Mouse (Mus musculus): Measurements from ENCODE around the gene Armh3. TPM values are rescaled to one million over a fixed set of nuclear protein-coding genes. Genes with fewer than 3 reads are reported as not detected.
A peak's percentile ranks its signal among the peaks of the same experiment; 100 is the strongest.

Armh3 gene
- polyA plus RNA-seq, 1 experiment, result 5.7 TPM

GRCm38 (mm10) chr19:46014572-46015178 lies 16.4 kb upstream of the Armh3 start:
- Histone ChIP-seq H3K27me3 (ENCODE audit: control insufficient read depth, insufficient read depth, low read length) (no peaks in the 10 kb centered on the region), H3K4me3 (ENCODE audit: control insufficient read depth, low read depth, low read length) (no peak overlapping the region), H3K27ac (ENCODE audit: control insufficient read depth, insufficient read depth, low read depth, low read length) (no peak overlapping the region), H3K4me1 (ENCODE audit: control insufficient read depth, insufficient read depth, low read length) (peaks cover 3% of the 10 kb centered on the region; the same call in 1 of the 2 replicates), H3K36me3 (ENCODE audit: control insufficient read depth, insufficient read depth, low read length) (no peaks in the 10 kb centered on the region)
- no peak for TF ChIP-seq POLR2A (IDR thresholded peaks at IDR 0.05; ENCODE audit: control insufficient read depth, low read depth, low read length)
- TF ChIP-seq CTCF (IDR thresholded peaks at IDR 0.05; ENCODE audit: control insufficient read depth, insufficient read depth, insufficient replicate concordance, low read depth, low read length), result peak; percentile 92

DNA sequence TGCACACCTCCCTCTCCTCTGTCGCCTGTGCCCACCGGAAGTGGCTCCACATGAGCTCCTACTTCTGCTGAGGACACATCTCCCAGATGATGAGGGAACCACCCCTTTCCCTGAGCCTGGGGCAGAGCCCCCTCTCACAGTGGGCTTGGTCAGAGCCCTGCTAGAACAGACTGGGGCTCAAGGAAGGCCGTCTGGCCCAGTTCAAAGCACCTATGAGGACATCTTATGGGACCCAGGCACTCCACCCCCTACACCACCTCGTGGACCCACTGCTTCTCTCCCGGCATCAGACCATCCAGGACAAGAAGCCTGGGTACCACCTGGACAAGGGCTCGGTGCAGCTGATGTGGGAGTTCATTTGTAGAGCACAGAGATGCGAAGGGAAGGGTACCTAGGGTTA lies 7.4 kb upstream of the Armh3 start:
- no peak overlapping the region for H3K27ac ChIP-seq (ENCODE audit: control insufficient read depth, insufficient read depth, low read depth, low read length)
- no peak overlapping the region for H3K4me3 ChIP-seq (ENCODE audit: control insufficient read depth, low read depth, low read length)
- no peaks in the 10 kb centered on the region for H3K27me3 ChIP-seq (ENCODE audit: control insufficient read depth, insufficient read depth, low read length)
- H3K36me3 ChIP-seq (ENCODE audit: control insufficient read depth, insufficient read depth, low read length), result no peaks in the 10 kb centered on the region
- H3K4me1 ChIP-seq (ENCODE audit: control insufficient read depth, insufficient read depth, low read length), result peaks cover 6% of the 10 kb centered on the region
- TF ChIP-seq CTCF (IDR thresholded peaks at IDR 0.05; ENCODE audit: control insufficient read depth, insufficient read depth, insufficient replicate concordance, low read depth, low read length), result no peak

- Histone ChIP-seq H3K27me3 (ENCODE audit: control insufficient read depth, insufficient read depth, low read length) (no peaks in the 10 kb centered on the region), H3K27ac (ENCODE audit: control insufficient read depth, insufficient read depth, low read depth, low read length) (no peak overlapping the region), H3K4me1 (ENCODE audit: control insufficient read depth, insufficient read depth, low read length) (peaks cover 6% of the 10 kb centered on the region), H3K4me3 (ENCODE audit: control insufficient read depth, low read depth, low read length) (no peak overlapping the region), H3K36me3 (ENCODE audit: control insufficient read depth, insufficient read depth, low read length) (no peaks in the 10 kb centered on the region)
- TF ChIP-seq POLR2A (IDR thresholded peaks at IDR 0.05; ENCODE audit: control insufficient read depth, low read depth, low read length), result no peak
Observed at GRCm38 (mm10) chr19:46004814-46005466, 6.7 kb upstream of the Armh3 start.

- H3K36me3 ChIP-seq (ENCODE audit: control insufficient read depth, insufficient read depth, low read length), result no peaks in the 10 kb centered on the region
- H3K27ac ChIP-seq (ENCODE audit: control insufficient read depth, insufficient read depth, low read depth, low read length), result no peak within 1 kb of the TSS; the same call in 1 of the 2 replicates
- H3K4me3 ChIP-seq (ENCODE audit: control insufficient read depth, low read depth, low read length), result peak within 1 kb of the TSS; percentile 77
- H3K4me1 ChIP-seq (ENCODE audit: control insufficient read depth, insufficient read depth, low read length), result peaks cover 6% of the 10 kb centered on the region
- no peaks in the 10 kb centered on the region for H3K27me3 ChIP-seq (ENCODE audit: control insufficient read depth, insufficient read depth, low read length)
- TF ChIP-seq POLR2A (IDR thresholded peaks at IDR 0.05; ENCODE audit: control insufficient read depth, low read depth, low read length) (peak; percentile 71; the same call in 1 of the 2 replicates), CTCF (IDR thresholded peaks at IDR 0.05; ENCODE audit: control insufficient read depth, insufficient read depth, insufficient replicate concordance, low read depth, low read length) (no peak)
Observed at GRCm38 (mm10) chr19:46003371-46004226, 5.3 kb upstream of the Armh3 start, which contains the start of gene Hps6. Hps6 (plus strand) TSS chr19:46003508.

DNA sequence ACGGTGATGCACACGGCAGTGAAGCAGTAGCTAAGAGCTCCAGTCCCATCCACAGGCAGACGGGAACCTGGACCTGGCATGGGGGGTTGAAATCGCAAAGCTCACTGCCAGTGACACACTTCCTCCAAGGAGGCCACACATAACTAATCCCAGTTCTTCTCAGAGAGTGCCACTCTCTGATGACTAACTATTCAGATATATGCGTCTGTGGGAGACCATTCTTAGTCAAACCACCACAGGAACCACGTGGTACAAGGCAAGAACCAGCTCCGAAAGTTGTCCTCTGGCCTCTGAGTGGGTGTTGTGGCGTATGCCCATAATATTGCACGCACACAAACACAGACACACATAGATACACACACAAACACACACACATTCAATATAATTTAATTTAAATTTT lies 4.0 kb upstream of the Armh3 start:
- H3K27me3 ChIP-seq (ENCODE audit: control insufficient read depth, insufficient read depth, low read length), result no peaks in the 10 kb centered on the region
- H3K36me3 ChIP-seq (ENCODE audit: control insufficient read depth, insufficient read depth, low read length), result no peaks in the 10 kb centered on the region
- no peak overlapping the region for H3K27ac ChIP-seq (ENCODE audit: control insufficient read depth, insufficient read depth, low read depth, low read length)
- peaks cover 6% of the 10 kb centered on the region for H3K4me1 ChIP-seq (ENCODE audit: control insufficient read depth, insufficient read depth, low read length)
- no peak overlapping the region for H3K4me3 ChIP-seq (ENCODE audit: control insufficient read depth, low read depth, low read length)
- TF ChIP-seq CTCF (IDR thresholded peaks at IDR 0.05; ENCODE audit: control insufficient read depth, insufficient read depth, insufficient replicate concordance, low read depth, low read length) (no peak), POLR2A (IDR thresholded peaks at IDR 0.05; ENCODE audit: control insufficient read depth, low read depth, low read length) (no peak)

DNA sequence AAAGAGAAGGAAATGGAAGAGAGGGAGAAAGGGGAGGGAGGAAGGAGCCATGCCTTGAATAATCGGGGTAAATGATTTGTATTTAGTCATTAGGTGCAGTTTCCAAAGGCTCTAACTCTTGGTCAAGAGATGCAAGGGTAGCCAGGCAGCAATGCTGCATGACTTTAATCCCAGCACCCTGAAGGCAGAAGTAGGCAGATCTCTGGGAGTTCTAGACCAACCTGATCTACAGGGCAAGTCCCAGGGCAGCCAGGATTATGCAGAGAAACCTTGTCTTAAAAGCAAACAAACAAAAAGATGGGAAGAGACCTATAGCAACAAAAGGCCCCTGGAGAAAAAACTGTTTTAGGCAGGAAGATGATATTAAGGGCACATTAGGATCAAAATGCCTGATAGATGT lies 1.1 kb upstream of the Armh3 start:
- H3K36me3 ChIP-seq (ENCODE audit: control insufficient read depth, insufficient read depth, low read length), result no peaks in the 10 kb centered on the region
- H3K27ac ChIP-seq (ENCODE audit: control insufficient read depth, insufficient read depth, low read depth, low read length), result no peak overlapping the region
- H3K27me3 ChIP-seq (ENCODE audit: control insufficient read depth, insufficient read depth, low read length), result no peaks in the 10 kb centered on the region
- TF ChIP-seq CTCF (IDR thresholded peaks at IDR 0.05; ENCODE audit: control insufficient read depth, insufficient read depth, insufficient replicate concordance, low read depth, low read length) (no peak), POLR2A (IDR thresholded peaks at IDR 0.05; ENCODE audit: control insufficient read depth, low read depth, low read length) (no peak)
- no peak overlapping the region for H3K4me3 ChIP-seq (ENCODE audit: control insufficient read depth, low read depth, low read length)
- peaks cover 6% of the 10 kb centered on the region for H3K4me1 ChIP-seq (ENCODE audit: control insufficient read depth, insufficient read depth, low read length)

DNA sequence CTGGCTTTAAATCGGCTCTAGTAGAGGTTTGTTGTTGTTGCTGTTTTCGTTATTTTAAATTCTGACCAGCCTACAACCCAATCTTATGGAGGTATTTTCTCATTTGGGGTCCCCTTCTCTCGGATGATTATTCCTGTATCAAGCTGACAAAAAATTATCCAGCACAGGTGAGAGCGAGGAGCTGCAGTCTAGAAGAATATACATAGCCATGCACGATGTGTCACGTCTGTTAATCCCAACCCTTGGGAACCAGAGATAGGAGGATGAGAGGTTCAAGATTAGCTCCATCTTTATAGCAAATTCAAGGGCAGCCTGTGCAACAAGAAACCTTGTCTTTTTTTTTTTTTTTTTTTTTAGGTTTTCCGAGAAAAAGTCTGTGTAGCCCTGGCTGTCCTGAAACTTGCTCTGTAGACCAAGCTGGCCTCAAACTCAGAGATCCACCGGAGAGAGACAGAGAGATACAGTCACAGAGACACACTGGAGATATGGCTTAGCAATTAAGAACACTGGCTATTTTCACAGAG lies 468 bp upstream of the Armh3 start:
- peak overlapping the region; percentile 87 for H3K4me3 ChIP-seq (ENCODE audit: control insufficient read depth, low read depth, low read length)
- H3K4me1 ChIP-seq (ENCODE audit: control insufficient read depth, insufficient read depth, low read length), result peaks cover 3% of the 10 kb centered on the region
- H3K27ac ChIP-seq (ENCODE audit: control insufficient read depth, insufficient read depth, low read depth, low read length), result no peak overlapping the region
- no peaks in the 10 kb centered on the region for H3K36me3 ChIP-seq (ENCODE audit: control insufficient read depth, insufficient read depth, low read length)
- TF ChIP-seq POLR2A (IDR thresholded peaks at IDR 0.05; ENCODE audit: control insufficient read depth, low read depth, low read length), result no peak
- no peak for TF ChIP-seq CTCF (IDR thresholded peaks at IDR 0.05; ENCODE audit: control insufficient read depth, insufficient read depth, insufficient replicate concordance, low read depth, low read length)
- H3K27me3 ChIP-seq (ENCODE audit: control insufficient read depth, insufficient read depth, low read length), result no peaks in the 10 kb centered on the region

Measured in testis, adult 2 months (tissue).